Mouse (Mus musculus): ENCODE measurements around the gene Fam214a. TPM values are rescaled to one million over a fixed set of nuclear protein-coding genes. Genes with fewer than 3 reads are reported as not detected.

Gene Fam214a
- polyA plus RNA-seq, 1 experiment = 33.8 TPM

DNA sequence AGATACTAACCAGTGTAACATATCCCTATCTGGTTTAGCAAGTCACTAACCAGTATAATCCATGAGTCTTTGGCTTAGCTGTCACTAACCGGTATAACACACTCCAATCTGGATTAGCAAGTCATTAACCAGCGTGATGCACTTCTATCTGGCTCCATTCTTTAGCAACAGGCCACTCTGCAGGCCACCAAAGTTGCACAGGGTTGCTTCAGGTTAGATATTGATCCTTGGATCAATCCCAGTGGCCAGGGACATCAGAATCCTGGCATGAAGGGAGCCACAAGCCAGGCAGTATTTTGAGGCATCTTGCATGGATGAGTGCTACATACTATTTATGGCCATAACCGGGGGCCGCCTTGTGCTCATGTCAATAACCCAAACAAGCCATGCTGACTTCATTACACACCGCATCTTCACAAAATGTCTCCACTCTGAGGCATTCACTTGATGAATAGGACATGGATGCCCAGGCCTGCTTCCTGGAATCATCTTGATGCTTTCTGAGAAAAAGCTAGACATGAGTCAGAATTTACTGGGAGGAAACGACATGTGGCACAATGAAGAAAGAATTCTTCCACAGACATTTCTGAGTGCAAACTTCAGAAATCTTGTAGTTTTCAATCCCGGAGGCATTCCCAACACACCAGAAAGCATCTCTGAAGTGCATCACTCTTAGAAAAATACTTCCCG, 5.8 kb upstream of the Fam214a start:
- no peak for DNase-seq (ENCODE audit: extremely low spot score in 1 of 2, low spot score in 1 of 2)

DNA sequence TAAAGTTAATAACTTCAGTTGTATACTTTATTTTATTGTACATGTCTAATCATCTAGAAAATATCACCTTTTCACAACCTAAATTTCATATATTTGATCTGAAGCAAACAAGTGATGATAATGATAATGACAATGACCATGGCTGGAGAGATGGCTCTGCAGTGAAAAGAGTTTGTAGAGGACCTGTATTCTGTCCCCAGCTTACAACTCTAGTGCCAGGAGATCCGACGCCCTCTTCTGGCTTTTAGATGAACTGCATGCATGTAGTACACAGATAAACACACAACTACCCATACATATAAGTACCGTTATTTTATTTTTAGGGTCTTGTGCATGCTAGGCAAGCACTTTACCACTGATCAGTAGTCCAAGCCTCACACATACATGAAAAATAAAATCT, 1.2 kb upstream of the Fam214a start:
- DNase-seq (ENCODE audit: extremely low spot score in 1 of 2, low spot score in 1 of 2) = no peak

DNA sequence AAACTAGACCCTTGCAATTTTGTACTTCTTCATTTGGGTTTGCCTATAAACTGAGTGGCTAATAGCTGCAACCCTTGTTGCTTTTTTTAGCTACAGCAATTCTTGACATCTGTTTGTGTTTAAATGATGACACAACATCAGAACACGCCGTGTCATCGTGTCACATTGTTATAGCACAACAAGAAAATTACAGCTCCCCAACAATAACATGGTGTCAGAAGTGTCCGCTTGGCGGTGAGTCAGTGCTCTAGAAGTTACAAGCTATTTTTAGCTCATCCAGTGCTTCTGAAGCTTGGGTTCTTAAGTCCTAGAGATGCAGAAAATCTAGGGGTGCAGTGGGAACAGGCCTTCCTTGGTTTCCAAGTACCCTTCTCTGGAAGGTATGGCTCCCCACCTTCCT, 578 bp upstream of the Fam214a start:
- DNase-seq (ENCODE audit: extremely low spot score in 1 of 2, low spot score in 1 of 2) = peak; percentile 31 to 65

DNA sequence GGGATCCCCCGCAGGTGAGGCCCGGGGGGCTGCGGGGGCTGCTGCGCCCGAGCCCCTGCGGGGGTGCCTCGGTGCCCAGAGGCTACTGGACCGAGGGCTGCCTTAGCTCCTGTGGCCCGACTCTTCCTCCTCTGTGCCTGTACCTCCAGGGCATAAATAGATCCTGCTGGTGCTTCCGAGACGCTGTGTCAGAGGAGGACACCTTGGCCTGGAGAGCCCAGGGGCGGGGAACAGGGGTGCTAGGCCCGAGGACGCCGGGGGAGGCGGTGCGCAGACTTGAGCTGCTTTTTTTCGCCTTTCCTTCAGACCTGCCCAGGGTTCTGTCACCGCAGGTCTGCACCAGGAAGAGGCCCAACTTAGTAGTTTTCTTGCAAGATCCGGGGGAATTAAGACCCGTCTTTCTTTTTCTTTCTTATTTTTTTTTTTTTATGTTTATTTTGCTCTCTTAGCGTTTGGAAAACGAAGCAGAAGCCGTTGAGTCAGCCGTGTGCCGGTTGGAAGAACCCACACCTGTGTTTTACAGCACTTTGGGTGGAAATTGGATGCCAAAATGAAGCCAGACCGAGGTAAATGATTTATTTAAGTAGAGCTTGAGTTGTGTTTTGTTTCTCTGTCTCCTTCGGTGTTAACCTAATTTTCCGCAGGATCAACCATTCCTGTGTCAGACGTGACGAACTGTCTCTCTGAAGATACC, 728 bp downstream of the Fam214a start:
- DNase-seq (ENCODE audit: extremely low spot score in 1 of 2, low spot score in 1 of 2) = peak; percentile 15 to 45

DNA sequence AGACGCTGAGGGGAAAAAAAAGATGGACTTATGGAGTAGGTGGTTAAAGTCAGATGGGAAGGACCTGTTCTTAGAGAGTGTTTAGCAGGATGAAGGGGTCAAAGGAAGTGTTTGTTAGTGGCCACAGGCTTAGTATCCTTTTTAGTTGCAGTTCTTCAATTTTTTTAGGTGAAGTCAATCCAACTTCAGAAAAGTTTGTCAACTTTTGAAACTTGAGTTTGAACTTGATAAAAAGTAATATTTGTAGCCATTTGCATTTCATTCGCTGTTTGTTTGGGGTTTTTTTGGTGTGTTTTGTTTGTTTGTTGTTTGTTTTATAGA, 1.2 kb downstream of the Fam214a start:
- no peak for DNase-seq (ENCODE audit: extremely low spot score in 1 of 2, low spot score in 1 of 2)

DNA sequence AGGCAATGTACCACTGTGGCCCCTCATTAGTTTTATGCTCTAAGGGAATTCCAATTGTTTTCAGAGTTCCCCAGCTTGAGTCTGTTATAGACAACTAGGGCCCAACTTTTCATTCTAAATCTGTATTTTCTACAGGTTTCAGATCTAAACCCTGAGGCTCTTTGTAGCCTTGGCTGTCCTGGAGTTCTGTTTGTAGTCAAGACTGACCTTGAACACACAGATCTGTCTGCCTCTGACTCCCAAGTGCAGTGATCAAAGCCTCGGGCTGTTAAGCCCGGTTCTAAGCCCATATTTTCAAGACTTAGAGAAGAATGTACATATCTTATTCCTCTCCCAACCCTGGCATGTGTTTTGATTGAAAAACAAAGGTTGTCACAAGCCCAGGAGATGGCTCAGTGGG, 1.7 kb downstream of the Fam214a start:
- DNase-seq (ENCODE audit: extremely low spot score in 1 of 2, low spot score in 1 of 2) = no peak

DNA sequence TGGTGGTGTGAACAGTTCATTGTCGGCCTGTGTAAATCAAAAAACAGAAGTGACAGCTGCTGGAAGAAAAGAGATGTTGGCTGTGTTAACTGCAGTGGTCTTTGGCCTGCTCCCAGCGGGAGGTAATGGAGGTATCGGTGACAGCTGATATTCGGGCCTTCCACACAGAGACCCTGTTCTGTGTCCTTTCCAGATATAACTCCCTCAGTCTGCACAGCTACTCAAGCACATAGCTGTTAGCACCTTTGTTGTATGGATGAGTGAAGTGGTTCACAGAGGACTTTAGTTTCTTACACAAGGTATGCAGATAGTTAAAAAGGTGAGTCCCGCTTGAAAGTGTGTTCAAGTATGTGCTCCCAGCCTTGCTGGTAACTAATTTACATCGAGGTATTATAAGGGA, 7.9 kb downstream of the Fam214a start:
- no peak for DNase-seq (ENCODE audit: extremely low spot score in 1 of 2, low spot score in 1 of 2)

DNA sequence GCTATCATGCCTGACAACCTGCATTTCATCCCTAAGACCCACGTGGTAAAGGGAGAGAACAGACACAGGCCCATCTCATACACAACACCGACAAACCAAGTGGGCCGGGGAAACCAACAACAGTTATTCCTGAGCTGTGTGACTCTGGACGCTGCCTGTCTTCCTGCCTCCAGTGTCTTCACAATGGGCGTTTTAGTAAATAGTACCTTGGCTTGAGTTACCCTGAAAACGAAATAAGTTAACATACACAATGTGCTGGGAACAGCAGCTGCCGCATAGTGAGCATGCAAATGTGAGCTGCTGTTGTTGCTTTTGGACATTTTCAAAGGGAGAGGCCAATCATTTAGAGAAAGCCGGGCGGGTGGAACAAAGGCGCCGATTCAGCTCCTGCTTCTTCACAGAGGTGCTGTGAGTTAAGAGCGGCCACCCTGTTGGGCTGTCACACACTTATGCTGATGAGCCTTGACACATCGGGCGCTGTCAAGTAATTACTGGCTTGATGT, 8.4 kb downstream of the Fam214a start:
- no peak for DNase-seq (ENCODE audit: extremely low spot score in 1 of 2, low spot score in 1 of 2)

DNA sequence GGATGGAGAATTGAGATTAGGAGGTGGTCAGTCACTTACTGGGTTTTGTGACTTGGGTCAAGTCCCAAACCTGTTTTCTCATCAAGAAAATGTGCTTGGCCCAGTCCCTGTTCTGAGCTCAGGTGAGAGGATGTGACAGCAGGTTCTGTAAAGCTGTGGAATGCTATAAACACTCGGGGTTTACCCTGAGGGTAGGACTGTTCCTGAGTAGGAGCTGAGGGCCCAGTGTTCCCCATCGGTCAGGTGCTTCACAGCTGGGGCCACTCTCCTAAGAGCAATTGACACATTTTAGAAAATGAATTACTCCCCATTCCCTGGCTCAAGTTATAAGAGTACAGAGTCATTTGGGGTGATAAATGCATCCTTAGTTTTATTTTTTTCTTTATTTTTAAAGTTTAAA, 11.3 kb downstream of the Fam214a start:
- DNase-seq (ENCODE audit: extremely low spot score in 1 of 2, low spot score in 1 of 2) = no peak

DNA sequence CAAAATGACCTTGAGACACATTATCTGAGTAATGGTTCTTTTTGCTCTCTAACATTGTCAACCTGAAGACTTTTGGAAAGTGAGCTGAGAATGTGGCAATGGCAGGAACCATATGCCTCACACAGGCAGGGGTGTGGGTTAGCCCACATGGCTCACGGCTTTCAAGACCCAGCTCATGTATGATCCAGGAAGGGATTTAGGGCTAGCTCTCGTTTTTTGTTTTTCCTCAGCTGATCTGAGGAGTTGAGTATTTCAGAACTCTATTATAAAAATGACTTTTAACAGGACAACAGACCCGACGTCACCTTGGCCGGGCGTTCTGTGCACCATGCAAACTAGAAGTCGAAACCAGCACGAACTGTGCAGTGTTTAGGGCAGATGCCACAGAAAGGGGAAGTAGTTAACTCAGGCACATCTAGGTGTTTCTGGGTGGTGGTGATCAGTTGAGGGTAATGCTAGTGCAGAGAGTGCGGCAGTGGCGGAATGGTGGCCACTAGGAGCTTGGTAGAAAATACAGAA, 12.2 kb downstream of the Fam214a start:
- DNase-seq (ENCODE audit: extremely low spot score in 1 of 2, low spot score in 1 of 2) = no peak

DNA sequence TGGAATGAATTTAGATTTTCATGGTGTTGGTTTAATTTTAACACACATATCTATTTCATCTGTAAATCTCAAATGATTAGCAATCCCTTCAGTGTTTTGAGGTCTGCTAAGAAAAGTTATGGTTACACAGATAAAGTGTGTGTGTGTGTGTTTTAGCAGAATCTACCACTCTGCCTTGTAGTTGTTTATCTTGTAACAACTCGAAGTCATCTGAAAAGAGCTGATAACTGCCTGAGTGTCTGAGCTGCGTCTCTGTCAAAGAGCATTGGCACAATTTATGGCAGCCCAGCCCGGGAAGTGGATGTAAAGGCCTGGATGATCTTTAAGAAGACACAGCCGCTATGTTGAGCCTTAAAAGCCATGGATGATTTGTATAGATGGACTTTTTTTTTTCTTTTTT, 13.5 kb downstream of the Fam214a start:
- DNase-seq (ENCODE audit: extremely low spot score in 1 of 2, low spot score in 1 of 2) = no peak

DNA sequence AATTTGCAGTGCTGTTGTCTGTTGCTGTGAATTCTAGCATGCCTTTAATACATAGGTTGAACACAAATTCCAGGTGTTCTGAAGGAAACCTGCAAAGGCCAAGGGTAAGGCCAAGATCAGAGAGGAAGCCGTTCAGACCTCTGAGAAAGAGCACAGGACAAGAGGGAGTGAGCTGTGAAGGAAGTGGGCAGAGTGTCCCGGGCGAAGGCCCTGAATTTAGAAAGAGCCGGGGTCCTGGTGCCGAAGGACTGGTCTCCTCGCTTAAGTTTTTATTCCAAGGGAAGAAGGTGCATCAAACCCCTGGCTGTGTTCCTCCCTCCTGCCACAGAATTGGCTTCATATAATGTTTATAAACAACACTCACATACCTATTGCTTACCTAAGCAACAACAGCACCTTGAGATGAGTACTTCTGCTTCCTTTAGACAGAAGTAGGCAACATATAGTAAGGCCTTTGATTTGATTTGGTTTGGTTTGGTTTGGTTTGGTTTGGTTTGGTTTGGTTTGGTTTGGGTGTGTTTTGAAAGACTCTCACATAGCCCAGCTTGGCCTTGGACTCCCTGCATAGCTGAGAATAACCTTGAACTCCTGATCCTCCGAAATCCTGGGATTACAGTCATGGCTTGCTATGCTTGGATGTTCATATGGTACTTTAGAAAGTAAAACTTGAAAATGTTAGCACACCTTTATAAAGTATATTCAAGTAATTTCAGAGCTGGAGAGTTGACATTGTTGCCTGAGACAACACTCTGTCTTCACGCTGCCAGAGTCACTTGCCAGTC, 16.2 kb downstream of the Fam214a start:
- no peak for DNase-seq (ENCODE audit: extremely low spot score in 1 of 2, low spot score in 1 of 2)

DNA sequence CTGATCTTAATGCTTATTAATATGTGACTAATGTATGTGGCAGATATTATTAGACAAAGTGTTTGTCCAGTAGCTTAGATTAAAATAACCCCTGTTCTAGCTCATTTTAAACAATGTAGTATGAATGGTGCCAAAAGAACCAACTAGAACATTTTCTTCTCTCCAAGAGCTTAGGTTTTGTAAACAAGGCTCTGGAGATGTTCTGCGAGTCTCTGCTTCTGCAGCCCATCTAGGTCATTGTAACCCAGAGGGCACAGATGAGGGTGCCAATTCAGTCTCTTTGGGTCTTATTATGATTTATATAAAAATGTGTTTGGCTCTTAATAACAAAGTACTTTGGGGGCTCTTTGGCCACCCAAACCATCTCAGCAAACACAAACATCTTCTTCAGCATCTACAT, 17.9 kb downstream of the Fam214a start:
- no peak for DNase-seq (ENCODE audit: extremely low spot score in 1 of 2, low spot score in 1 of 2)

DNA sequence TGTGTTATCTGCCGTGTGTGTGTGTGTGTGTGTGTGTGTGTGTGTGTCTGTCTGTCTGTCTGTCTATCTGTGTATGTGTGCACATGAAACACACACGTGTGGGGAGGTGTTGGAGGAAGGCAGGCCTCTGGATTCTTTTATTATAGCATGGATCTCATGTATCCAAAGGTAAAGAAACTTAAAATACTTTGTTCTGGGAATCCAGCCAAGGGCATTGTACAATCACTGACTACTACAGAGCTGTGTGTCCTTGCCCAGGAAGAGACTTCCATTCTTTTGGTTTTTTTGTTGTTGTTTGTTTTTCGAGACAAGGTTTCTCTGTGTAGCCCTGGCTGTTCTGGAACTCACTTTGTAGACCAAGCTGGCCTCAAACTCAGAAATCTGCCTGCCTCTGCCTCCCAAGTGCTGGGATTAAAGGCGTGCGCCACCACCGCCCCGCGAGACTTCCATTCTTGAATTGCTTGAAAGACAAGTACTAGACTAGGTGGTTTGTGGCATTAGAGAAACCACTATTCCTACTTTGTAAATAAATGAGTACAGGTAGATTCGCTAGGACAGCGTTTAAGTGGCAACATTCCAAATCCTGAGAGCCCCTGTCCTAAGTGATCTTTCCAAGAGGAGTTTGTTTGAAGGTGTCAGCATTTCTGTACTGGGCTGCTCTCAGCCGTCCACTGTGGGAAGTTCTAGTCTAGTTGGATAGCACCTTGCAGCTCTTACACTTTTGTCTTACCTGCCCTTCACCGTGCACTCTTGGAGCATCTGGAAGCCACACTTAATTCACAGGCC, 18.7 kb downstream of the Fam214a start:
- no peak for DNase-seq (ENCODE audit: extremely low spot score in 1 of 2, low spot score in 1 of 2)

DNA sequence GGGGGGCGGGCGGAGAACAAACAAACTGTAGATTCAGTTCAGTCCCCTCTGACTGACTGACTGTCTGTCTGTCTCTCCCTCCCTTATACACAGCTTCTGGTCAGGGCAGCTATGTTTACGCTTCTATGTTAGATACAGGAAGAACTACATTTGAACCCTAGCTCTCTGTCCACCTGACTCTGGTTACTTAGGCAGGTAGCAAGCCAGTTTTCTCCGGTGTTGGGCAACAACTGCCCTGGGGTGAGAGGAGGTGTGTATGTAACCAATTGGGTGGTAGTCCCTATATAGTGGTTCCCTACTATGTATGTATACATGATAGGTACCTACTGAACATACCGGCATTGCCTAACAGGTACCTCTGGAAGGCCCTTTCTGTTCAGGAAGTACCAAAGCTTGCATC, 20.1 kb downstream of the Fam214a start:
- DNase-seq (ENCODE audit: extremely low spot score in 1 of 2, low spot score in 1 of 2) = no peak

DNA sequence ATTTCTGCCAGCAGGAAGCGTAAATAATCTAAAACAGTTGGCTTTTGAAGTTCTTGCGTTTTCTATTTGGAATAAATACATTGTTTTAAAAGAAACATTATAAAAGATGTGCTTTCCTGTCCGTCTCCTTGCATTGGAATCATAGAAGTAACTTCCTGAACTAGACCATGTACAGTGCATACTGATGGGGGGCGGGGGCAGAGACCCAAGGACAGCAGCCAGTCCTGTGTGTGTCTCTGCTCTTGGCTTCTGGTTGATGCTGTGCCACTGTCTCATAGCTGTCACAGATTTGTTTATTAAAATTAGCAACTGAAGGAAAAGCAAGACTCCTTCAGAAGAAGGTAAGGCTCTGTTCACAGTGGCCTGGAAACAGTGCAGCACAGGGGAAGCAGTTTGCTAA, 20.5 kb downstream of the Fam214a start:
- DNase-seq (ENCODE audit: extremely low spot score in 1 of 2, low spot score in 1 of 2) = no peak

DNA sequence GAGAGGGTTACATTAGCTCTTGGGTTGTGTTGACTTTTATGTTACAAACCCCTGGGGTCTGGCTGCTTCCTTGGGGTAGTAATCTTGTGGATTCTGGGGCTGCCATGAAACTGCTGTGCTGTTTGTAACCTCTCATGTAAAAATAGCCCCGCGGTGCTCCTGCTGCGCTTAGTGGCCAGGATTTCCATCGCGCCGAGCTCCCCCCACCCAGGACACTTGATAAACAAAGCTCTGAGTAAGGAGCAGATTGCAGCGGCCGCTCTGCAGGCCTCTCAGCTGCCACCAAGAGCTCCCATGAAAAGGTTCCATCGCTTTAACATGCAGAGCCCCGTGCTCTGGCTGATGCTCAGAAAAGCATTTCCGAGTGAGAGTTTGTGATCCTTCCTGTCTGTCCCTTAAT, 22.1 kb downstream of the Fam214a start:
- DNase-seq (ENCODE audit: extremely low spot score in 1 of 2, low spot score in 1 of 2) = no peak

DNA sequence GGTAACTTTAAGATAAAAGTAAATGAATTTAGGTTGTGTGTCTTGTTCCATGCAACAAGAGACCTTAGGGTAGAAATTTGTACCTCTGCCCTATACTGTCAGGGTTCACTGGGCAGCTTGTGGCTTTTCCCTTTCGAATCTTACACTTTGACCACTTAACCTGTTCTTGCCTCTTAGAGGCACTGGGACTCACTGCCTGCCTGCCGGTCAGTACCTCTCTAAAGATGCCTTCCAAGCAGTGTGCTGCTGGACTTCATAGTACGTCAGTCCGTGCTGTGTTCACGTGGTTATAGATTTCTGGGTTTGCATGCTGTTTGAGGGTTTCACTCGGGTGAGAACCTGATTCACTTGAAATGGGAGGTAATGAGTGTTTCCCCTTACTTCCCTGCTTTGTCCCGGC, 22.7 kb downstream of the Fam214a start:
- DNase-seq (ENCODE audit: extremely low spot score in 1 of 2, low spot score in 1 of 2) = no peak

DNA sequence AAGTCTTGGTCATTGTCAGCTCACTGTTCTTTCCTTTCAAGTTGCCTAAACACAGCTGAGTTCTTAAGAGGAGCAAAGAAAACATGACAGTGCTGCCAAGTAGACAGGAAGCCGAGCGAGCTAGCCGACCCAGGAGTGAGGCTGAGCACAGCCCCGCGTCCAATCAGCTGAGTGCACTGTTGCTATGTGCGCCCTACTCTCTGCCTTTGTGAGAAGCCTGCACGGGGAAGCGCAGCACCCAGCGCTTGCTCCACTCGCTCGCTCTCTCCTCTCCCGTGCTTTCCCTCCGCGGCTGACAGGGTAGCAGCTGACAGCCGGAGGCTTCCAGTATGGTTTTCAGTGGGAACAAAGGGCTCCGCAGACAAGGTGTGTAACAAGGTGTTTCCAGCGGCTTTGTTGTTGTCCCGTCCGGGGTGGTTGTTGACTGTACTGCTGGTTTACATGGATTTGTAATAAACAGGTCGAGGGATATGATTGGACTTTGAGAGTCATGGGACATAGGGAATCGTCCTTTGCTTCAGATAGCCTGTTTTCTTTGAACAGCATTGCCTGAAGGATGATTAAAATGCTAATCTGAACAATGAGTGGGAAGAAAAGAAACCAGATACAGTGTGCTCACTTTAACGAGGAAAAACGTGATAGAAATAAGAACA, 23.4 kb downstream of the Fam214a start:
- DNase-seq (ENCODE audit: extremely low spot score in 1 of 2, low spot score in 1 of 2) = peak; percentile 87 to 92

DNA sequence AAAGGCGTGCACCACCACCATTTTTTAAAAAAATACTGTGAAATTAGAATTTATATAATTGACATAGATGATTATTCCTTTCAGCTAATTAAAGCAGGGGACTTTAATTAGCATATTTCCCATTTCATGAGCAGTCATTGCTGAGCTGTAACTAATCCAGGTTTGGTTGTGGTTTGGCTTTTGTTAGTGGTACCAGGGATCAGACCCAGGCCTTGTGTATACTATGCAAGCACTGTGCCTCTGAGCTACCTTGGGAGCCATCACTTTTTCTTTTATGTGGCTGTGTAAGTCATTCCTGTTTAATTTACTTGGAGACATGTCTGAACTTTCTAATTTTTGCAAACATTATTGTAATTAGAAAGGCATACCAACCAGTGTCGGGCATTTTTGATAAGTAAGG, 24.6 kb downstream of the Fam214a start:
- no peak for DNase-seq (ENCODE audit: extremely low spot score in 1 of 2, low spot score in 1 of 2)
